Mouse (Mus musculus): ENCODE data around the gene Zfp672. TPM values are rescaled to one million over a fixed set of nuclear protein-coding genes. Genes with fewer than 3 reads are reported as not detected.

The Zfp672 gene
- polyA plus RNA-seq, 1 experiment, result 23.2 TPM

DNA sequence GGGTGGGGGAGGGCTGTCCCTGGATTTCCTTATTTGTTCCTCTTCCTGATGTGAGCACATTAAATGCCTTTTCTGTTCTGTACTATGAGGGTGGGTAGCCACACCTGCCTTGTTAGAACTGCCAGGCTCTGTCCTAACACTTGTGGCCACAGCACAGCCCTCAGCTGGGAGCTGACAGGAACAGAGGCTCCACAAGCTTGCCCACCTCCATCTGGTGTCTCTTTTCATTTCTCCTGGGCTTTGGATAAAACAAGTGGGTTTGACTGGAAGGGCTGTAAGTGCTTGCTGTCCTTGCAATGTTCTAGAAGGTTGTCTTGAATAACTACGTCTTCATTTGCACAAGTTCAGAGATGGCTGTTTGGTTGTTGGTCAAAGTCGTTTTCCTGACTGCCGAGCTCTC is 24.8 kb upstream of the Zfp672 start:
- TF ChIP-seq CTCF (IDR thresholded peaks at IDR 0.05; ENCODE audit: borderline replicate concordance, insufficient read depth, low read length) (no peak), POLR2A (IDR thresholded peaks at IDR 0.05; ENCODE audit: low read depth, low read length) (no peak)
- no peak overlapping the region for H3K4me3 ChIP-seq (ENCODE audit: insufficient read depth, low read length)

DNA sequence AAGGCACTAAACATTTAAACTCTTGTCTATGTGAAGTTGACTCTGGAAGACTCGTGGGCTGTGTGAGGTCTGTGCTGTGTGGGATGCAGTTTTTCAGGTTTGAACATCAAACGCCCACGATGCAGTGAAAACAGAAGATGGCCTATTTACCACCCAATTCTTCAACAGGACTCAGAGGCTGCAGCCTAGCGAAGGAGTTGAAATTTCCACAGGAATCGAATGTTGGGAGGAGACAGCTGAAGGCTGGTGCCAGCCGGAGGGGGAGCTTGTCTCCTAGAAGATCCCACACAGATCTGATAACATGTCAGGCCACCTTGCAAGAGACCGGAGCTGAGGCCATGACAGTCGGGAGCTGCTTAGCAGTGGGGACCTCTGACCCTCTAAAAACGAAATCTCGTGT is 24.3 kb upstream of the Zfp672 start:
- no peak for TF ChIP-seq CTCF (IDR thresholded peaks at IDR 0.05; ENCODE audit: borderline replicate concordance, insufficient read depth, low read length)
- no peak for TF ChIP-seq POLR2A (IDR thresholded peaks at IDR 0.05; ENCODE audit: low read depth, low read length)
- H3K27ac ChIP-seq (ENCODE audit: insufficient read depth, low read length), result no peak overlapping the region
- no peak overlapping the region for H3K4me3 ChIP-seq (ENCODE audit: insufficient read depth, low read length)
- no peaks in the 10 kb centered on the region for H3K4me1 ChIP-seq (ENCODE audit: control insufficient read depth, insufficient read depth, low read length)

More for the DNA sequence above, 24.8 kb upstream of the Zfp672 start:
- no peaks in the 10 kb centered on the region for H3K4me1 ChIP-seq (ENCODE audit: control insufficient read depth, insufficient read depth, low read length)
- H3K27ac ChIP-seq (ENCODE audit: insufficient read depth, low read length), result no peak overlapping the region

GRCm38 (mm10) chr11:58353709-58354108 is 23.6 kb upstream of the Zfp672 start:
- TF ChIP-seq POLR2A (IDR thresholded peaks at IDR 0.05; ENCODE audit: low read depth, low read length) (no peak), CTCF (IDR thresholded peaks at IDR 0.05; ENCODE audit: borderline replicate concordance, insufficient read depth, low read length) (no peak)
- Histone ChIP-seq H3K4me3 (ENCODE audit: insufficient read depth, low read length) (no peak overlapping the region), H3K27ac (ENCODE audit: insufficient read depth, low read length) (no peak overlapping the region), H3K4me1 (ENCODE audit: control insufficient read depth, insufficient read depth, low read length) (no peaks in the 10 kb centered on the region)

- no peak for TF ChIP-seq POLR2A (IDR thresholded peaks at IDR 0.05; ENCODE audit: low read depth, low read length)
- TF ChIP-seq CTCF (IDR thresholded peaks at IDR 0.05; ENCODE audit: borderline replicate concordance, insufficient read depth, low read length), result no peak
- Histone ChIP-seq H3K27ac (ENCODE audit: insufficient read depth, low read length) (no peak overlapping the region), H3K4me1 (ENCODE audit: control insufficient read depth, insufficient read depth, low read length) (no peaks in the 10 kb centered on the region), H3K4me3 (ENCODE audit: insufficient read depth, low read length) (no peak overlapping the region)
These were observed 22.8 kb upstream of the Zfp672 start for GRCm38 (mm10) chr11:58352681-58353548.

DNA sequence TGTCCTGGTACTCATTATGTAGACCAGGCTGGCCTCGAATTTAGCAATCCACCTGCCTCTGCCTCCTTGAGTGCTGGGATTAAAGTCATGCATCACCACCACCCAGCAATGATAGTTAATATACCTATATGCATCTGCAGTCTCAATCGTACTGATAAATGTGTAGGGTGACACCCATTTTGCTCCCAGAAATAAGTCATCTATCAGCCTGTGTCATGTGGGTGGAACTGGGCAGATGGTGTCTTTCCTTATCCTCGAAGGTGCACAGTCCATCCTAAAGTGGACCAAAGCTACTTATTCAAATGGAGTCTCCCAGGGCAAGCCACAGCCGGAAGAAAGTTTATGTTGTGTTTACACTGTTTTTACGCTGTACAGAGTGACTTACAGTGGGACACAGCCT is 21.0 kb upstream of the Zfp672 start:
- TF ChIP-seq CTCF (IDR thresholded peaks at IDR 0.05; ENCODE audit: borderline replicate concordance, insufficient read depth, low read length), result no peak
- TF ChIP-seq POLR2A (IDR thresholded peaks at IDR 0.05; ENCODE audit: low read depth, low read length), result no peak
- Histone ChIP-seq H3K27ac (ENCODE audit: insufficient read depth, low read length) (no peak overlapping the region), H3K4me1 (ENCODE audit: control insufficient read depth, insufficient read depth, low read length) (no peaks in the 10 kb centered on the region), H3K4me3 (ENCODE audit: insufficient read depth, low read length) (no peak overlapping the region)

GRCm38 (mm10) chr11:58350628-58351027 is 20.5 kb upstream of the Zfp672 start:
- Histone ChIP-seq H3K4me3 (ENCODE audit: insufficient read depth, low read length) (no peak overlapping the region), H3K4me1 (ENCODE audit: control insufficient read depth, insufficient read depth, low read length) (no peaks in the 10 kb centered on the region), H3K27ac (ENCODE audit: insufficient read depth, low read length) (no peak overlapping the region)
- no peak for TF ChIP-seq POLR2A (IDR thresholded peaks at IDR 0.05; ENCODE audit: low read depth, low read length)

- H3K4me3 ChIP-seq (ENCODE audit: insufficient read depth, low read length), result no peak overlapping the region
- H3K27ac ChIP-seq (ENCODE audit: insufficient read depth, low read length), result no peak overlapping the region
- H3K4me1 ChIP-seq (ENCODE audit: control insufficient read depth, insufficient read depth, low read length), result no peaks in the 10 kb centered on the region
- TF ChIP-seq POLR2A (IDR thresholded peaks at IDR 0.05; ENCODE audit: low read depth, low read length) (no peak), CTCF (IDR thresholded peaks at IDR 0.05; ENCODE audit: borderline replicate concordance, insufficient read depth, low read length) (no peak)
These were observed 16.6 kb upstream of the Zfp672 start for GRCm38 (mm10) chr11:58346745-58347144.

- no peak for TF ChIP-seq POLR2A (IDR thresholded peaks at IDR 0.05; ENCODE audit: low read depth, low read length)
- TF ChIP-seq CTCF (IDR thresholded peaks at IDR 0.05; ENCODE audit: borderline replicate concordance, insufficient read depth, low read length), result no peak
- Histone ChIP-seq H3K4me1 (ENCODE audit: control insufficient read depth, insufficient read depth, low read length) (0 out of 2 replicates have a peak, but pooled peaks cover 5% of the 10 kb centered on the region), H3K4me3 (ENCODE audit: insufficient read depth, low read length) (no peak overlapping the region), H3K27ac (ENCODE audit: insufficient read depth, low read length) (peak overlapping the region; percentile 35; the same call in 1 of the 2 replicates)
These were observed 4.6 kb upstream of the Zfp672 start for GRCm38 (mm10) chr11:58334746-58335145.

- no peak for TF ChIP-seq CTCF (IDR thresholded peaks at IDR 0.05; ENCODE audit: borderline replicate concordance, insufficient read depth, low read length)
- TF ChIP-seq POLR2A (IDR thresholded peaks at IDR 0.05; ENCODE audit: low read depth, low read length), result no peak
- Histone ChIP-seq H3K27ac (ENCODE audit: insufficient read depth, low read length) (no peak overlapping the region), H3K4me1 (ENCODE audit: control insufficient read depth, insufficient read depth, low read length) (peaks cover 9% of the 10 kb centered on the region; the same call in 1 of the 2 replicates)
These were observed 1.4 kb upstream of the Zfp672 start for GRCm38 (mm10) chr11:58331546-58331945.

DNA sequence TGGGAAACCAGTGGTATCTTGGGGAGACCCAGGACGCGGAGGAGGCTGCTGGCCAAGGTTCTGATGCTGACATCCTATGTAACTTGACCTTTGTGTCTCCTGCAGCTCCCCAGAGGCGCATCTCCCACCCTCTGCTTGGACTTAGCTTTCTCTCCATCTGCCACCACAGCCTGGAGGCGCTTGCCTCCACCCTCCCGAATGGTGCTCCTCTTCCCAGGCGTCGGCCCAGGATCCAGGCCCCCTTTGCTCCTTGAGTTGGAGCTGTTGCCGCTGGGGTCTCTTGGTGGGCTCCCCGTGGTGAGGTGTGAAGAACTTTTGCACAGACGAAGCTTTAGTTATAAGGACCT is 983 bp upstream of the Zfp672 start:
- Histone ChIP-seq H3K4me3 (ENCODE audit: insufficient read depth, low read length) (peak overlapping the region; percentile 83), H3K27ac (ENCODE audit: insufficient read depth, low read length) (0 out of 2 replicates have a peak overlapping the region, but pooled peaks have one; percentile 16), H3K4me1 (ENCODE audit: control insufficient read depth, insufficient read depth, low read length) (peaks cover 9% of the 10 kb centered on the region; the same call in 1 of the 2 replicates)
- TF ChIP-seq POLR2A (IDR thresholded peaks at IDR 0.05; ENCODE audit: low read depth, low read length), result no peak

More at GRCm38 (mm10) chr11:58331546-58331945, 1.4 kb upstream of the Zfp672 start:
- H3K4me3 ChIP-seq (ENCODE audit: insufficient read depth, low read length), result peak overlapping the region; percentile 83

Measured in embryonic fibroblast, embryonic 13.5 days (primary cell).